Mouse (Mus musculus) cerebellum, postnatal 10 days (tissue): ENCODE measurements around the gene Capns2.
"Not testable (repeated sequence)": the region's sequence is repeated elsewhere in the genome, so short reads cannot be mapped to it uniquely, and the experiment has no call there.

Experiments used
- DNase-seq, 2 experiments: peaks; one replicate each; pipeline ENCODE4 v3.0.0; 2021; ENCODE audit warnings: mixed read lengths in 2 of 2

Gene Capns2

DNA sequence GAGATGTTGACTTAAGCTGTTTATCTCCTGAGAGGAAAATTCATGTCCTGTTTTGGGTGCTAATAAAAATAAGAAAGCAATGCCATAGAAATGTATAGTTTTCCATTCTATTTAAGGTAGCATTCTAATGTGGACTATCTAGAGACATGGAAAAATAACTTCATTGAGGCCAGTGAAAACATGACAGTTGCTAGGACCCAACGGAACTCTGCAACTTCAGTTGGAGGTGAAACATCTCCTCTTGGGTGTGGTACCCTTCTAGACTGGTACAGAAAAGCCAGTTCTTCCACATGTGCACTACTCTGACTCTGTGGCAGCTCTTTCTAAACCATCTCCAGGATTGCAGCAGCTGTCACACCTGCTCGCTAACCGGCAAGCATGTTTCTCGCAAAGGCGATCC, at the start of gene Capns2:
TSS of gene Capns2 (plus strand) at position 301 of the 400 bp plus-strand sequence.
- no peak for DNase-seq

DNA sequence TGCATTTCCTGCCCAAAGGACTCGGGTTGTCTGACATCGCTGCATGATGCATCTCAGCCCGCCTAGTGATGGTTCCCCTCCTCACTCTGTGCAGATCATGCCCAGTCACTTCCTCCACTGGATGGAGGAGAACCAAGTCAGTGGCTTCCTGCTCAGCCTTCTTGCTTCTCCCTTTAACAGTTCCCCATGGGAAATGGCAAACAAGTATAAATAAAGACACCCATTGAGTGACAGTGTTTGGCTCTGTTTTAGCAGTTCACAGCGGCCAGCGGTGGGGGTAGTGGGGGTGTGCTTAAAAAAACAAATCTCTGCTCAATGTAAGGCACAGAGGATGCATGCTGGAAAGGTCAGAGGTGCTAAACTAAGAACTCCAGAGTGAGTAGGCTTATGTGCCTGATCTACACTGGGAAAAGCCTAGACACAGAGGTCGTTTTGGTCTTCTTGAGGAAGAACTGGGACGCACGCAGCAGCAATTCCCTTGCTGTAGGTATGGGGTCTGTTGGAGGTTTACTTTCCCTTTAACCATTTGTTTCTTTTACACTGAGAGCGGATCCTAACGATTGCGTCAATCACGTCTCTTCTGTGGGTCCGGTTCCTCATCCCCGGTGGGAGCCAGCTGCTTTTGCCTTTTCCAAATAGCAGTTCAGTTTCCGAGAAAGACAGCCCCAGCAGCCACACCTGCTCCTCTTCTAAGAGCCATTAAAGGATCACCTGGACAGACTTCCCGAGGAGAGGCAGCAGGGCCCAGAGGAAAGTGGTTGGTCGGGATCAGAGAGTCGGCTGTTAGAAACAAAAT, 47.8 kb upstream of the Capns2 start:
- DNase-seq: no peak

DNA sequence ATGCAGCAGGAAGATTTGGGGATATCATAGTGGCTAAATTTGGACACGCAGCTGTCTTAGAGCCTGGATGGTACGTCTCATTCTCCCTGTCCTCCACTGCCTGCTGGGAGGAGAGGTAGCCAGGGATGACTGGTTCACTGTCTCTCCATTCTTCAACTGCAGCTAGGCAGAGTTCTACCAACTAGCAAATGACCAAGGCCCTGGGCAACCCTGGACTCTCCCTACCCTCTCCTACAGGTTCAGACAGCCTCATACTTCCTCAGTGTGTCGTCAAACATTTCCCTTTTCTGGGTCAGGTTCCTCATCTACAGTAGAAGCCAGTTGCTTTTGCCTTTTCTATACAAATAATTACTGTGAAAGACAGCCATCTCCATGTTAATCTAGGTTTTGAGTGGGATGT, 46.5 kb upstream of the Capns2 start:
- no peak for DNase-seq

DNA sequence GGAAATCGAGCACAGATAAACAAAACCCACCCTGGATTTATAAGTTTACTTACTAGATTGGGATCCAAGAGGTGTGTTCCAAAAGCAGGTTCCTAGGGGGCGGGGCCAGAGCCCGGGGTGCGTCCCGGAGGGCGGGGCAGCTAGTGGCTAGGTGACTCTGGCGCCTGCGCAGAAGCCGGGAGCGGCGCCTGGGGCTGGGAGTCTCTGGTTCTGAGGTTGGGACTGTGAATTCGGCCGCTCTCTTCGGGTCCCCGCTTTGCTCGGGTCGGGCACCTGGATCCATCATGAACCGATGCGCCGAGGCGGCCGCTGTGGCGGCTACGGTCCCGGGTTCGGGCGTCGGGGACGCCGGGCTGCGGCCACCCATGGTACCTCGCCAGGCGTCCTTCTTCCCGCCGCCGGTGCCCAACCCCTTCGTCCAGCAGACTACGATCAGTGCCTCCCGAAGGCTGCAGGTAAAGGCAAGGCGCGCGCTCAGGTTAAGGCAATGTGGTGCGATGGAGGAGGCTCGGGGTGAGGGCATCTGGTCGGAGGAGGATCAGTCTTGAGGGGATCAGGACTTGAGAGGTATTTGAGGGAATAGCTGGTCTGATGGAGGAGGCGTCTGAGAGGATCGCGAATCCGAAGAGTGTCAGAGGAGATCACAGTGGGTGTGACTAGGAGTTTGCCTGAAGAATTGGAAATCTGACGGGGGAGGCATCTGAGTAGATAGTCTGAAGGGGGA, 45.9 kb upstream of the Capns2 start, which contains the start of gene Lpcat2:
TSS of gene Lpcat2 (plus strand) at position 169 of the 724 bp plus-strand sequence.
- DNase-seq: peak; percentile 82 to 88

DNA sequence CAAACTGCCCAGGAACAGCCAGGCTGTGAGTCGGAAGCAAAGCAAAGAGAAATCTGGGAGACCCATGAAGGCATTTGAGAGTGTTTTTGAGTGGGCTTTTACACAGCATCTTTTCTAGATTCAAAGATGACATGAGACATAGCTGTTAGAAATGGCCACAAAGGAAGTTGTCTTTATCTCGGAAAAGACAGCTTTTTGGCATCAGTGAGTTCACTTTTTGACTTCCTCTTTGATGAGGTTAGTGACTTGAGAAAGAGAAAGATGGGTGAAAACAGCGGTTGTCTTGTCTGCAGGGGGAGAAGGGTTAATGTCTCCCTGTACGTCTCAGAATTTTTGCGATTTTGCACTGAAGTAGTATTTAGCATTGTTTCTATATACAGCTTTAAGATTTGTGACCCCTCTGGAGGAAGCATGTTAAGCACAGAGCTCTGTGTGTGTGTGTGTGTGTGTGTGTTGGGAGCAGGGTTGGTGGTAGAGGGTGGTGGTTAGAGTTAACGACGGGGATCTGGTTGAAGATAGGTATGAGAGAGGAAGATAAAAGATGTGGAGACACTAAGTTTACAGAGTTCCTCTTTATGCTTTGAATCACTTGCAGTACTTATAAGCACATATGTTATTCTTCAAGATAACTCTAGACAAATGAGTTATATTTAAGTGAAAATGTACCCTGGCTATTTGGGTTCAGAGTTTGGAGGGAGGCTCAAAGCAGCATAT, 44.8 kb upstream of the Capns2 start:
- DNase-seq: no peak

DNA sequence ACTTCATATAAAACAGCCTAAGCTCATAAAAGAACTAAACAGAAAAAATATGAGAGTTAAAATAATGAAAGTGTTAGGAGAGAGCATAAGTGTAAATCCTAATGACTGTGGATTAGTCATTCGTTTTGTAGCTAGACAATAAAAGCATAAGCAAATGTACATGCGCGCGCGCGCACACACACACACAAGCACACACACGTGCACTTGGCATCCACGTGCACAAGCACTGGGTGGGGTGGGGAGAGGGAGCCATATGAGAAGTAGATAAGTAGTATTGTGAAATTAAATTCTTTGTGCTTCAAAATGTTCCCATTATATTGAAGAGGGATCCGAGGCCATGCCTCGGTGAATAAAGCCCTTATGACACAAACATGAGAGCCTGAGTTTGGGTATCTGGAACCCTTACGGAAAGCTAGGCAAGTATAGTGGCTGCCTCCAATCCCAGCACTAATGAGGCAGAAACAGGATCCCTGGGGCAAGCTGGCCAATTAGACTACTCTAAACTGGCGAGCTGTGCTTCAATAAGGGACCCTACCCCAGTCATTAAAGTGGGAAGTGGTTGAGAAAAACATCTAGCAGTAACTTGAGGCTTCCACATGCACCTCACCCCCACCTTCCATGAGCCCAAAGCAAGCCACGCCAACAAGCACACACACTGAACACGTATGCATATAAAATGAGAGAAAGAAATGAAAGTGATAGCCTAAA, 42.6 kb upstream of the Capns2 start:
- no peak for DNase-seq

DNA sequence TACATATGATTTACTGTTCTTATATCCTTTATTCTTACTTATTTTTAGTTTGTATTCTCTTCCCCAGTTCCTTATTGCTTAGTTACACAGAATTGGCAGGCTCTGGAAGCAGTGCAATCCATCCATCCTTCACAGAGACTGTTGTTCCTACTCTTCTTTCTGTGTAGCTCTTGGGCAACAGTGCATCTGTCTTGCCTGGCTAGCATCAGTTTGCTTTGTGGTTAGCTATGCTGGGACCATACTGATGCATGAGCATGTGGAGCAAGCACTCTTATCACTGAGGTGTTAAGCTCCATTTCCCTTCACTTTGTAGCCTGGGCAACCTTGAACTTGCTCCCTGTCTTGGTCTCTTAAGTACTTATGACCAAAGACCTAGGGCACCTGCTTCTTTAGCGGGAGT, 39.2 kb upstream of the Capns2 start:
- DNase-seq: no peak

DNA sequence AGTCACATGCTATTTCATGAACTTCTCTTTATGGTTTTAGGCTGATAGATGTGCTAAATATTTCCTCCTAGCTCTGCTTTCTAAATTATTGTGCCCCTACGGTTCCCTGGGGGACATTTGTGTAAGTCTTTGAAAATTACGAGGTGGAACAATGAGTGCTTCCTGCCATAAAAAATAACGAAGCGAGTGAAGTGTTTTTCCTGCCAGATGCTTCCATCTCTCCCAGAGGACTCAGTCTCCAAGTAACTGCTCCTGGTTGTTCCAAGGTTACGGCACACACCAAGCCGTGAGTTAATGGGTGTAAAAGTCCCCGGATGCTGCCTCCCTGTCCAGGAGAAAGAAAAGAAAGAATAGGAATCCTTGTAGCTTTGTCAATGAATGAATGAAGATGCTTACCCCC, 30.9 kb upstream of the Capns2 start:
- DNase-seq: no peak

DNA sequence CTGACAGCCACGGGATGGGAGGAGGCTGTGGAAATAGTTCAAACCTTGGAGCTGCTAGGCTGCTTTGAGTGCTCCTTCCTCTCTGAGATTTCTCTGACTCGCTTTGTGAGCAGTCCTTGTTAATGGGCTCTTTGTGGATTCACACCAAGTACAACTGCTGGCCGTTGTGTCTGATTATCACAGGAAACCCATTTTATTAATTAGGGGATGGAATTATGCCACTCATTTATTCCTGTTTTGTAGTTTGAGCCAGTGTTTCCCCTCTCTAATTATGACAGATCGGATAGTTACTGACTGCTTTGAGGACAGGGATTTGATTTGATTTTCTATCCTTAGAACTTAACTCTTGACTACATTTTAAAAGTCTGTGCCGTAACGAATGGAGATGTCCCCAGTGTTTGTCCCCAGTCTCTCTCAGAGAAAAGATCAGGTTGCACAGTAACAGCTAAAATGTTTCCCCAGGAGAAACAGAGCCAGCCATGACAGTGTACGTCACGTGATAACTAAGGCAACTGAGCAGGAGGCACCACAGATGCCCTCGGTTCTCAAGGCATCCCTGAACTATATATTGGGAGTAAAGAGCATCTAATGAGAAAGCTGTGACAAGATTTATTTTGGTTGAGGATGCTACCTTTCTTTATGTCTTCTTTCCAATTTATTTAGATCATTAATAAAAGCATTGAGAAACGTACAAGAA, 29.0 kb upstream of the Capns2 start:
- DNase-seq: no peak

DNA sequence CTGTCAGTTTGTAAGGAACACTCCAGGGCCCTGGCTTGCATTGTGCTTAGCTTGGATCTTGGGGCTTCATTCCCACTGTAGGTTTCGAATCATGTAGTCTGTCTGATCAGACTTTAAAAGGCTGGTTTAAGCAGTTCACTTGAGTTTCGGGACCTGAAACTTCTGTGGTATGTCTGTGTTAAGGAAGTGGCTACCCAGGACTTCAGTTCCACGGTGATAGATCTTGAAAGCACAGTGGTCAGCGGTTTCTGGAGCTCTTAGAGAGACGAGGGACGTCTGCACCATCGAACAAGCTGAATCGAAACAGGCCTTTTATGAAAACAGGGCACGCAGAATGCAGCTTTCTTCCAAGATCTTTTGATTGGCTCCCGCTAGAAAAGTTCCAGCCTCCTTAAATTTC, 25.4 kb upstream of the Capns2 start:
- DNase-seq: no peak

DNA sequence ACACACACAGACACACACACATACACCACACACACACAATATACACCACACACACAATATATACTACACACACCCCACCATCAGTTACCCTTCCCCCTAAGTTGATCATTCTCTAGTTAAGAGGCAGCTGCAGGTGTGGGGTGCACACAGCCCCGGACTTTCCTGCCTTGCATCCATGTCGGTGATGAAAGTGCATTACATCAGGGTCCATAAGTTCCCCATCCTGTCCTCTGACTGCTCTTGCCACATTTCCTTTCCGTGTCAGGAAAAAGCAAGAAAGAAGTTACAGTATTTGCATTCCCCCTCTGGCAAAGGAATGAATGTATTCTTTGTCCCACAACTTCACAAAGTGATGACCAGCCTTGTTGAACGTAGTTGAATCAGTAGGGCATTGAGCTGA, 20.0 kb upstream of the Capns2 start:
- DNase-seq: no peak

DNA sequence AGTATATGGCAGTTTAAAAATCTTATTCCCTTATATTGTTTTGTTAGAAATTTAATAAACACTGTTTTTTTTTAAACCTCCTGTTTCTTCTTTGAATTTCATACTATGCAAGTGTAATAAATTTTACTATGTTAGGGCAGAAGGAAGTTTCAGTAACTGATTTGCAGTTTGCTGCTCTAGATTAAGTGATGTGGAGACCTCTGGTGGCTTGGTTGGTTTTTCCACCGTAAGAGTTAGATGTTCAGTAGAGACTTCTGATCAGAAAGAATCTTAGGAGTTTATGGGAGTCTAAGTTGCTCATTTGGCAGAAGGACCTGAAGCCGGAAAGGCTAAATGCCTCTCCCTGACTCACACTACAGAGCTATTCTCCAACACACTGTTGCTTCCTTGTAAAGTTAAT, 17.4 kb upstream of the Capns2 start:
- DNase-seq: peak; percentile 19 to 30

DNA sequence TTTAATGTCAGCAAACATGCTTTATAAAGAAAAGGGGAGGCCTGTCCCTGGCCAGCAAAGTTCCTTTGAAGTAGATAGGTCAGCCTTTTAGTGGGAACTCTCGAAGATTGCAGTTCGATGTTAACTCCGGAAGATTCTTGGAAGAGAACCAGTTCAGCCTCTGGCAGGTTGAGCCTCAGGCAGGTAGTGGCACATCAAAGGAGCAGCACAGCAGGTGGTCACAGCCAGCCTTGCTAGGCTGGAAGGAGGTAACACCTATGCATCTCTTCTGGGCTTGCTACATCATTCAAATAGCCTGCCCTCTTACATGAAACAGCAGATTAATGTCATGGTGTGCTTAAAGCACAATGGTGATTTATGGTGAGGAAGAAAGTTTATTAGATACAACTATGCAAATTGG, 9.0 kb upstream of the Capns2 start:
- not testable (repeated sequence) for DNase-seq

DNA sequence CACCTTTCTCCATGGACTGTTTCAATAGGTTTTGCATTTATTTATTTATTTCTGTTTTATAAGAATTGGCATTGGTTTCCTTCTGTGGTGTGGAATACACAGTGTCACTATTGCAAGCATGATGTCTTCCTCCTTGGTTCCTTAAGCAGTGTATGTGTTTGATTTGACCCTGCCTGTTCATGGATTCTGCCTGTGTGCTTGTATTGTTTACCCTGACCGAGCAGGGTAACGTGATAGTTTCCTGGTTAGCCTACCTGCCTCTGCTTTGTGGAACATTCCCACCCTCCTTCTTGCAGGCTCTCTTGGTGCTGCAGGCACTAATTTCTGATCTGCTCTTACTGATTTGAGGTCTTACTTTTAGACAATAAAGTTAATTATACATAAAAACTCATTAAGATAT, 7.3 kb upstream of the Capns2 start:
- DNase-seq: no peak

DNA sequence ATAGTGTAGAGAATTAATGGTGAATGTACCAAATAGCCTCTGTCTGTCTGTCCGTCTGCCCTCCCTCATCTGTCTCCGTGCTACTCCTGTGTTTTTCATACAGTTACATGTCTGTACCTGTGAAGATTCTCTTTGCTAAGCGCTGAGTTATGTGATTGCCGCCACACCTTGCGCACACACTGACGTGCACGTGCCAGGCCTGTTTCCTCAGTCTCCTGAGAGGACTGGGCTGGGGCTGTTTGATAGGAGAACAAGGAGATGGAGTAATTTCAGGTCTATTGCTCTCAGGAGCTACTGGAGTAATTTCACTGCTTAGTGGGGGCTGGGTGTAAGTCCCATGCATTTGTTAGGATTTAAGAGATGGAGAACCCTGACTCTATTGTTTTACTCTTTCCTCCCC, 6.2 kb upstream of the Capns2 start:
- DNase-seq: no peak

DNA sequence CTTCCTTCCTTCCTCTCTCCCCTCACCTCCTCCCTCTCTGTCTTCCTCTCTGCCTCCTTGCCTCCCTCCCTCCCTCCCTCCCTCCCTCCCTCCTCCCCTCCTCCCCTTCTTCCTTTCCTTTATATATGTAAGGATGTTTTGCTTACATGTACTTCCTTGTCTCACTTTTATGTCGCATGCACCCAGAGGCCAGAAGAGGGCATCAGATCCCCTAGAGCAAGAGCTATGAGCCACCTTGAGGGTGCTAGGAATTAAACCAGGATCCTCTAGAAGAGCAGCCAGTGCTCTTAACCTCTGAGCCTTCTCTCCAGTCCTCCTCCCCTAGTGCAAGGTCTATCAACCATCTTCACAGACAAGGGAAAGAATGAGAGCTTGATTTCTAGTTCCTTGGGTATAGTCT, 5.2 kb upstream of the Capns2 start:
- no peak for DNase-seq

DNA sequence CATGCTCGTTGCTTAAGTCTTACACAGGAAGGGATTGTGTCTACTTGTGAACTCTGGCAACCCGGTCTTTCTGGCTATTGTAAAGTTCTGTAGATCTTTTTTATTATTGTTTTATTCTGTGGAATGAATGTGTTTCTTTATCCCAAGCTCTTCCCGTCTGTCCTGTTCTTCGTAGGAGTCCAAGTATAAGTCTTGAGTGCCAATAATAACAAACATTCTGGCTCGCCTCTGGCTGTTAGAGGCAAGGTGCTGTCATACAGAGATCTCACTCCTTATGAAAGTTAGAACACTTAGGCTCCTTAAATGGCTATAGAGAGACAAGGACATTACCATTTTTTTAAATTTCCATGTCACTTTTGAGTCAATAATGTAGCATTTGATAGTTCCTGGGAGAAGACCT, 4.6 kb upstream of the Capns2 start:
- DNase-seq: no peak

DNA sequence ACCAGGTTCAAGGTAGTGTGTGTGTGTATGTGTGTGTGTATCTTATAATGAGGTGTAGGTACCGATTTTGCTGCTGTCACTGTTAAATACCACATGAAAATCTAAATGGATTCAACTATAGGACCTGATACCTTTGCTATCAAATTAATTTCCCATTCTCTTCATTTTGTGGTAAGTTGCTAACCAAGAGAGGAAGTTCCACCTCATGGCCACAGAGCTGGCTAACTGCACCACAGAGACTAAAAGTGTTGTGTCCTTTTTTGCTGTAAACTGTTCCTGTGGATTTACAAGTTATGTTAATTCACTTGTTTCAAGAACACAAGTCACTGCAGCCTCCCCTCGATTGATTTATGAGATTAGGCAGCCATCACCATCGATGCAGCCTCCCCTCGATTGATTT, 3.4 kb upstream of the Capns2 start:
- DNase-seq: no peak

DNA sequence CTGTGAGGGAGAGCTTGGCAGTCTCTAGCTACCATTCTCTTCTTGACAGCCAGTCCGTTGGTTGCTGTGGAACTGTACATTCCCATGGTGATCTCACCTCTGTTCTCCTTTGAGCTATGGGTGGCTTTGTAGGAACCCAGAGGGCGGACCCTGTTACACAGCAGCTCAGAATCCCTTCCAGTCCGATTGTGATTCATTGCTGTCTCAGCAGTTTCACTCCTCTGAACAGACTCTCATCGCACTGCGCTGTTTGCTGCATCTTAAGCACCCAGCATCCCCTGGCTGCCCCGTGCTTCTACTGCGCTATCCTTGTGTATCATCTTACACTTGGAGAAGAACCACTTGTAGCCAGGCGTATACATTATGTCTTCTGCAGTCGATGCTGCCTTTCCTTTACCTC, 1.6 kb upstream of the Capns2 start:
- DNase-seq: no peak

DNA sequence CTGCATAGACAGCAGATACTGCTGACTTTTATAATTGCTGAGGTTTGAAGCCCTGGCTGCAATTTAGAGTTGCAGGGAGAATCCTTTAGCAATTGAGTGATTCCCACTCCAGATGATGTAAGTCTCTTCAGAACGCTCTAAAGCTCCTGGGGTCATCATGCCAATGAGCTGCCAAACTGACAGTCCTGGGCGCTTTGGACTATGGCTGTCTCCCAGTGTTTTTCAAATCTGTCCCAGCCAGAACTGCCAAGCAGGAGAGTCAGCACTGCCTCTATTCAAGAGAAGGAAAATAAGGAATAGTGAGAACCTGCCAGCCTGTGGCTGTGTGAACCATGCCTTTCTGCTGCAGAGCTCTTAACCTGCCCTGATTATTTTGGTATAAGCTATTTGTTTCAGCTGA, 1.8 kb downstream of the Capns2 start:
- DNase-seq: peak; percentile 27 to 57

DNA sequence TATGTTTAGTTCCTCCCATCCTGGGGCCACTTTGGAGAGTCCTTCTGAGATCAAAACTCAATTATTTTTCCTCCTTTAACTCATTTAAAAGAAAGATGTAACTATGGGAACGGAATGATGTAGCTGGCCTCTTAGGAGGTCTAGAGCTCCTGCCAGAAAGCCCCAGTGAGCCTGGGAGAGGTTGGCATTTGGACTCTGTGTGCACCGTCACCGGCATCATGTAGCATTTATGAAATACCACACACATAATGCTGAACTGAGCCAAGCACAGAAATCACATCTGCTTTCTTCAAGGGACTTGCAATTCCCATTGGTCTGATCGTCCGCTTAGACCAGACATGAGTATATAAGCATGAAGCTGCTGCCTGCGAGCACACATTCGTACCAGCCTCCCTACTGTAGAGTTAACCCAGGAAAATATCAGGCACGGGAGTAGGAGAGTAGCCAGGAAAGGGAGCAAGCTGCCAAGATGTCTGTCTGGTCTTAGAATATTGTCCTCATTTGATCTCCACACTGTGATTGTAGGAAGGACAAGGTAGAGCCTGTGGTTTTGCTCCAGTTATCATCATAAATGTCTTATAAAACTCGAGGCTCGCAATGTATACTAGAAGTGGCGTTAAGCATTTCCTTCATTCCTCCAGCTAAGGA, 2.4 kb downstream of the Capns2 start:
- peak; percentile 57 to 74 for DNase-seq

DNA sequence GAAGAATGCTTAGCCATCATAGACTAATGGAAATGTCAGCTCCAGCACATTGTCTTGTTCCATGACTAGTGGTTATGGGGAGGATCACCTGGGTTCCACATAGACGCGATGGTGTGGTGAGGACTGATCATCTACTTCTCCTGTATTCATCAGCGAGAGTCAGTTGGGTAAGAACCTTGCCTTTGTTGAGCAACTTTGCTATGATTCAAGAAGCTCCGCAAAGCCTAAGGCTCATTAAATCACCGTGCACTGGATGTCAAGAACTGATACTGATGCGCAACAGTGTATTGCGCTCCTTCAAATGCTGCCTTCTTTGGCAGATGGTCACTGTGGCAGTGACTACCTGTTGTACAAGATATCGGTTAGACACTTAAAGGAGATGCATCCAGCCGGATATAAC, 5.3 kb downstream of the Capns2 start:
- no peak for DNase-seq
